Mouse (Mus musculus) liver, embryonic 14.5 days (tissue): Measurements from ENCODE around the gene Gm49366.

ENCODE experiments used
- CTCF ChIP-seq: IDR thresholded peaks from 2 replicates; pipeline ENCODE4 v1.5.1; 2016; ENCODE audit warnings: antibody characterized with exemption, low read depth, control low read depth
- EP300 ChIP-seq: IDR thresholded peaks from 2 replicates; pipeline ENCODE4 v1.6.1; 2016; ENCODE audit warnings: antibody characterized with exemption, low read depth

DNA sequence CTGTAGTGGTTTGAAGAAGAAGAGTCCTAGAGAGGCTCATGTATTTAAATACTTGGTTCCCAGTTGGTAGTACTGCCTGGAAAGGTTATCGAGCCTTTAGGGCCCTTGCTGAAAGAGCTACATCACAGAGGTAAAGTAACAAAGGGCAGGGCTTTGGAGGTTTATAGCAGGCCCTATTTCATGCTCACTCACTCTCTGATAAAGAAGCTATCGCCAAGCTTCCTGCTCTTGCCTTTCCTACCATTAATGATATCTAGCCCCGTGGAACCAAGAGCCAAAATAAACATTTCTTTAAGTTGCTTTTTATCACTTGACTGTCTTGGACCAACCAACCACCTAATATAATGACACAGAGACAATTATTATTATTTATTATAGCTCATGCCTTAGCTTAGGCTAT is 38.3 kb upstream of the Gm49366 start:
- no peak for TF ChIP-seq CTCF
- TF ChIP-seq EP300 = no peak
